Mouse (Mus musculus): ENCODE measurements around the gene Cxcl17. TPM values are rescaled to one million over a fixed set of nuclear protein-coding genes. Genes with fewer than 3 reads are reported as not detected.
"Not testable (repeated sequence)": the region's sequence is repeated elsewhere in the genome, so short reads cannot be mapped to it uniquely, and the experiment has no call there.

Gene Cxcl17
- total and polyA plus RNA-seq, 2 experiments from 2014 or later, result 0.66 TPM; not detected in 1

GRCm38 (mm10) chr7:25433781-25434560, 21.3 kb upstream of the Cxcl17 start:
- no peaks in the 10 kb centered on the region for H3K9me3 ChIP-seq (ENCODE audit: low read length)
- H3K4me2 ChIP-seq (ENCODE audit: low read depth, low read length), result no peak overlapping the region
- H3K4me1 ChIP-seq (ENCODE audit: insufficient read depth, low read length), result peaks cover 6% of the 10 kb centered on the region; the same call in 1 of the 2 replicates
- H3K4me3 ChIP-seq (ENCODE audit: low read length), result no peak overlapping the region
- H3K27ac ChIP-seq, result no peak overlapping the region
- TF ChIP-seq CTCF (IDR thresholded peaks at IDR 0.05; ENCODE audit: low read depth), result no peak
- H3K36me3 ChIP-seq (ENCODE audit: insufficient read depth, low read length), result no peaks in the 10 kb centered on the region
- ATAC-seq (no peak), DNase-seq (ENCODE audit: low spot score) (no peak)
- H3K27me3 ChIP-seq (ENCODE audit: insufficient read depth, low read length), result no peaks in the 10 kb centered on the region
- no peak overlapping the region for H3K9ac ChIP-seq (replicated peaks; ENCODE audit: low read length)
- 90% methylated on average over 9 of the region's 9 CpGs for WGBS

GRCm38 (mm10) chr7:25433007-25433541, 20.4 kb upstream of the Cxcl17 start:
- Histone ChIP-seq H3K4me3 (ENCODE audit: low read length) (no peak overlapping the region), H3K27ac (no peak overlapping the region), H3K4me2 (ENCODE audit: low read depth, low read length) (no peak overlapping the region), H3K27me3 (ENCODE audit: insufficient read depth, low read length) (no peaks in the 10 kb centered on the region), H3K9ac (replicated peaks; ENCODE audit: low read length) (no peak overlapping the region), H3K9me3 (ENCODE audit: low read length) (no peaks in the 10 kb centered on the region), H3K4me1 (ENCODE audit: insufficient read depth, low read length) (peaks cover 6% of the 10 kb centered on the region; the same call in 1 of the 2 replicates), H3K36me3 (ENCODE audit: insufficient read depth, low read length) (no peaks in the 10 kb centered on the region)
- DNase-seq (ENCODE audit: low spot score) (no peak), ATAC-seq (no peak)
- 11% methylated on average over 5 of the region's 5 CpGs for WGBS
- no peak for TF ChIP-seq CTCF (IDR thresholded peaks at IDR 0.05; ENCODE audit: low read depth)

GRCm38 (mm10) chr7:25432381-25432780, 19.7 kb upstream of the Cxcl17 start:
- DNase-seq (ENCODE audit: low spot score) (no peak), ATAC-seq (no peak)
- Histone ChIP-seq H3K4me2 (ENCODE audit: low read depth, low read length) (no peak overlapping the region), H3K27me3 (ENCODE audit: insufficient read depth, low read length) (no peaks in the 10 kb centered on the region), H3K36me3 (ENCODE audit: insufficient read depth, low read length) (no peaks in the 10 kb centered on the region), H3K4me3 (ENCODE audit: low read length) (no peak overlapping the region), H3K27ac (no peak overlapping the region), H3K4me1 (ENCODE audit: insufficient read depth, low read length) (peaks cover 6% of the 10 kb centered on the region; the same call in 1 of the 2 replicates), H3K9me3 (ENCODE audit: low read length) (no peaks in the 10 kb centered on the region), H3K9ac (replicated peaks; ENCODE audit: low read length) (no peak overlapping the region)
- 89% methylated on average over 6 of the region's 6 CpGs for WGBS
- TF ChIP-seq CTCF (IDR thresholded peaks at IDR 0.05; ENCODE audit: low read depth), result no peak

- TF ChIP-seq CTCF (IDR thresholded peaks at IDR 0.05; ENCODE audit: low read depth), result no peak
- WGBS, result 86% methylated on average over 4 of the region's 4 CpGs
- Histone ChIP-seq H3K4me1 (ENCODE audit: insufficient read depth, low read length) (peaks cover 6% of the 10 kb centered on the region; the same call in 1 of the 2 replicates), H3K27ac (no peak overlapping the region), H3K4me3 (ENCODE audit: low read length) (no peak overlapping the region), H3K4me2 (ENCODE audit: low read depth, low read length) (no peak overlapping the region), H3K9me3 (ENCODE audit: low read length) (no peaks in the 10 kb centered on the region), H3K9ac (replicated peaks; ENCODE audit: low read length) (no peak overlapping the region), H3K27me3 (ENCODE audit: insufficient read depth, low read length) (no peaks in the 10 kb centered on the region), H3K36me3 (ENCODE audit: insufficient read depth, low read length) (no peaks in the 10 kb centered on the region)
- DNase-seq (ENCODE audit: low spot score) (no peak), ATAC-seq (no peak)
These were observed 17.4 kb upstream of the Cxcl17 start for GRCm38 (mm10) chr7:25429886-25430784.

GRCm38 (mm10) chr7:25428321-25428720, 15.6 kb upstream of the Cxcl17 start:
- TF ChIP-seq CTCF (IDR thresholded peaks at IDR 0.05; ENCODE audit: low read depth), result no peak
- Histone ChIP-seq H3K9me3 (ENCODE audit: low read length) (no peaks in the 10 kb centered on the region), H3K9ac (replicated peaks; ENCODE audit: low read length) (no peak overlapping the region), H3K4me2 (ENCODE audit: low read depth, low read length) (no peak overlapping the region), H3K4me1 (ENCODE audit: insufficient read depth, low read length) (0 out of 2 replicates have a peak, but pooled peaks cover 3% of the 10 kb centered on the region), H3K27me3 (ENCODE audit: insufficient read depth, low read length) (no peaks in the 10 kb centered on the region), H3K4me3 (ENCODE audit: low read length) (no peak overlapping the region), H3K27ac (no peak overlapping the region), H3K36me3 (ENCODE audit: insufficient read depth, low read length) (no peaks in the 10 kb centered on the region)
- WGBS, result 93% methylated on average over 3 of the region's 3 CpGs
- ATAC-seq (no peak), DNase-seq (ENCODE audit: low spot score) (no peak)

- H3K27me3 ChIP-seq (ENCODE audit: insufficient read depth, low read length), result no peaks in the 10 kb centered on the region
- no peak overlapping the region for H3K4me2 ChIP-seq (ENCODE audit: low read depth, low read length)
- 79% methylated on average over 5 of the region's 5 CpGs for WGBS
- no peak overlapping the region for H3K9ac ChIP-seq (replicated peaks; ENCODE audit: low read length)
- no peak for TF ChIP-seq CTCF (IDR thresholded peaks at IDR 0.05; ENCODE audit: low read depth)
- no peak for DNase-seq (ENCODE audit: low spot score)
- H3K4me1 ChIP-seq (ENCODE audit: insufficient read depth, low read length), result no peaks in the 10 kb centered on the region
- no peak overlapping the region for H3K27ac ChIP-seq
- no peaks in the 10 kb centered on the region for H3K36me3 ChIP-seq (ENCODE audit: insufficient read depth, low read length)
- H3K4me3 ChIP-seq (ENCODE audit: low read length), result no peak overlapping the region
- ATAC-seq, result no peak
- no peaks in the 10 kb centered on the region for H3K9me3 ChIP-seq (ENCODE audit: low read length)
These were observed 14.5 kb upstream of the Cxcl17 start for GRCm38 (mm10) chr7:25427144-25427543.

GRCm38 (mm10) chr7:25426380-25426779, 13.7 kb upstream of the Cxcl17 start:
- DNase-seq (ENCODE audit: low spot score); H3K4me2 ChIP-seq (ENCODE audit: low read depth, low read length); H3K36me3 ChIP-seq (ENCODE audit: insufficient read depth, low read length); H3K27me3 ChIP-seq (ENCODE audit: insufficient read depth, low read length); H3K9me3 ChIP-seq (ENCODE audit: low read length); ATAC-seq; H3K4me1 ChIP-seq (ENCODE audit: insufficient read depth, low read length); H3K4me3 ChIP-seq (ENCODE audit: low read length); H3K9ac ChIP-seq (replicated peaks; ENCODE audit: low read length); H3K27ac ChIP-seq: not testable (repeated sequence)
- 89% methylated on average over 4 of the region's 4 CpGs for WGBS

All from hindbrain, postnatal 0 days (tissue).